Comparison of ENCODE assay signal across 22 mouse cellular contexts in genomic region chr3:75009701-75010100, GRCm38 (mm10).
"Had no signal": no experiment of that assay in that cellular context is flagged by ENCODE, and none has a peak within 500 bp of the region (broad histone marks: within the 10 kb centered on the region; RNA-seq: fewer than 3 reads in every experiment).

No protein-coding gene starts in this region.

- ATAC-seq: liver, embryonic 12.5 days had no signal

- H3K9me3 ChIP-seq: limb, embryonic 10.5 days; limb, embryonic 13.5 days; liver, embryonic 12.5 days; liver, embryonic 15.5 days; lung, embryonic 15.5 days; stomach, embryonic 15.5 days had no signal

- H3K36me3 ChIP-seq: limb, embryonic 10.5 days; limb, embryonic 13.5 days; liver, embryonic 12.5 days; liver, embryonic 15.5 days; lung, embryonic 15.5 days; stomach, embryonic 15.5 days had no signal

- H3K27ac ChIP-seq: left cerebral cortex, adult 2 months; limb, embryonic 10.5 days; limb, embryonic 13.5 days; liver, embryonic 12.5 days; liver, embryonic 15.5 days; lung, embryonic 15.5 days; stomach, embryonic 15.5 days had no signal

- H3K27me3 ChIP-seq: limb, embryonic 13.5 days; liver, embryonic 12.5 days; liver, embryonic 15.5 days; lung, embryonic 15.5 days; stomach, embryonic 15.5 days had no signal

- H3K9ac ChIP-seq: limb, embryonic 13.5 days; liver, embryonic 12.5 days; liver, embryonic 15.5 days; lung, embryonic 15.5 days; stomach, embryonic 15.5 days had no signal

- DNase-seq: kidney, adult 18-20 months; kidney, adult 9 months; kidney, postnatal 14 days; kidney, postnatal 4 days; layer of hippocampus, postnatal 36 days; liver; lung, adult 18-20 months; lung, postnatal 10 days; lung, postnatal 4 days; midbrain, embryonic 14.5 days; right cerebral cortex, postnatal 25 days; spleen, adult 18-20 months; thymus, adult 18-20 months; thymus, postnatal 36 days had no signal

- H3K4me1 ChIP-seq: limb, embryonic 10.5 days; limb, embryonic 13.5 days; liver, embryonic 12.5 days; liver, embryonic 15.5 days; lung, embryonic 15.5 days; stomach, embryonic 15.5 days had no signal

- H3K4me3 ChIP-seq: left cerebral cortex, adult 2 months; limb, embryonic 10.5 days; limb, embryonic 13.5 days; liver, embryonic 12.5 days; liver, embryonic 15.5 days; lung, embryonic 15.5 days; stomach, embryonic 15.5 days had no signal

- H3K4me2 ChIP-seq: limb, embryonic 13.5 days; liver, embryonic 12.5 days; liver, embryonic 15.5 days; lung, embryonic 15.5 days; midbrain, embryonic 11.5 days; stomach, embryonic 15.5 days had no signal
